Comparison of ENCODE assay signal across 7 mouse cellular contexts in genomic region chr13:100552369-100553041, GRCm38 (mm10). TPM values are rescaled to one million over a fixed set of nuclear protein-coding genes. Genes with fewer than 3 reads are reported as not detected.
DNase-seq lines count a peak whose midpoint lies in the region; ATAC-seq and TF ChIP-seq lines count a peak whose summit lies in the region.

Gene Ocln (minus strand): TSS chr13:100552718.

- peak; percentile 82 for ATAC-seq in midbrain, postnatal 0 days (ENCODE audit: low FRiP score)

- no peak within 1 kb of the TSS for H3K27ac ChIP-seq in midbrain, postnatal 0 days (ENCODE audit: low read depth, low read length)

- H3K4me2 ChIP-seq in midbrain, postnatal 0 days (ENCODE audit: low read depth, low read length, poor library complexity, severe bottlenecking): peak within 1 kb of the TSS; percentile 100

- peaks cover 33% of the 10 kb centered on the region for H3K27me3 ChIP-seq in midbrain, postnatal 0 days (ENCODE audit: insufficient read depth, low read length)

- peak within 1 kb of the TSS; percentile 83 for H3K4me3 ChIP-seq in midbrain, postnatal 0 days (ENCODE audit: low read depth, low read length)

- H3K9ac ChIP-seq in midbrain, postnatal 0 days (replicated peaks; ENCODE audit: low read length, poor library complexity, severe bottlenecking): peak within 1 kb of the TSS; percentile 65

- H3K9me3 ChIP-seq in midbrain, postnatal 0 days (ENCODE audit: low read length): no peaks in the 10 kb centered on the region

- under 1% methylated on average over 43 of the region's 45 CpGs for WGBS in midbrain, postnatal 0 days

- DNase-seq in adrenal gland, adult (ENCODE audit: inconsistent age in 2 of 2, low spot score in 1 of 2): peak; percentile 65 to 94
- DNase-seq in cerebellum, adult 9-11 months: peak; percentile 89
- DNase-seq in gonadal fat pad, adult 2 months (ENCODE audit: low read depth): peak; percentile 40
- peak; percentile 82 to 84 for DNase-seq in kidney, adult 8-10 months
- DNase-seq in liver: peak; percentile 52
- DNase-seq in midbrain, postnatal 0 days (ENCODE audit: low spot score): peak; percentile 40
- DNase-seq in urinary bladder, adult 2 months (ENCODE audit: low spot score): peak; percentile 57

- no peaks in the 10 kb centered on the region for H3K36me3 ChIP-seq in midbrain, postnatal 0 days (ENCODE audit: insufficient read depth, low read length)

- TF ChIP-seq CTCF in midbrain, postnatal 0 days (IDR thresholded peaks at IDR 0.05): no peak

- H3K4me1 ChIP-seq in midbrain, postnatal 0 days (ENCODE audit: insufficient read depth, low read length): no peaks in the 10 kb centered on the region

RNA-seq across cellular contexts. Expression of gene Ocln, which starts in this region (rescaled TPM):
- polyA plus RNA-seq in gonadal fat pad, adult 2 months (2012; rRNA removed): 10.0 and 12.8 TPM in 2 replicates
- total RNA-seq in midbrain, postnatal 0 days (2014; rRNA removed): 12.4 and 12.7 TPM in 2 replicates
- polyA plus RNA-seq in midbrain, postnatal 0 days (2015; fragmentation: Nextera tagmentation; extraction: Ambion mirVana): 9.0 and 9.7 TPM in 2 replicates
- polyA plus RNA-seq in urinary bladder, adult 2 months (2012; rRNA removed): 10.0 and 11.1 TPM in 2 replicates
